Mouse (Mus musculus) midbrain, embryonic 14.5 days (tissue): ENCODE measurements around the gene Rnase9. TPM values are rescaled to one million over a fixed set of nuclear protein-coding genes. Genes with fewer than 3 reads are reported as not detected.

Experiments
- ATAC-seq: fragments of 200-750 bp; cut with Nextera tagmentation; 2 replicates; pipeline ENCODE4 v1.8.0; 2017; ENCODE audit warnings: moderate number of reproducible peaks, moderate library complexity; ENCODE audit not compliant: low FRiP score, low TSS enrichment
- DNase-seq: peaks from one replicate; pipeline ENCODE4 v3.0.0-alpha.2; 2015
- H3K27ac ChIP-seq: fragments of 300-500 bp; sonication (generic); replicated peaks from 2 replicates; pipeline ENCODE4 v1.5.1; 2014; ENCODE audit warnings: mild to moderate bottlenecking, low read depth, low read length, moderate library complexity
- H3K27me3 ChIP-seq: fragments of 300-500 bp; sonication (generic); 2 replicates; pipeline ENCODE4 v1.6.1; 2014; ENCODE audit warnings: low read length, control low read depth, mixed read lengths; ENCODE audit not compliant: control insufficient read depth, insufficient read depth
- H3K36me3 ChIP-seq: fragments of 300-500 bp; sonication (generic); 2 replicates; pipeline ENCODE4 v1.6.1; 2014; ENCODE audit warnings: low read length, control low read depth; ENCODE audit not compliant: control insufficient read depth, insufficient read depth
- H3K4me1 ChIP-seq: fragments of 300-500 bp; sonication (generic); 2 replicates; pipeline ENCODE4 v1.6.1; 2014; ENCODE audit warnings: mild to moderate bottlenecking, antibody characterized with exemption, low read length, control low read depth; ENCODE audit not compliant: control insufficient read depth, insufficient read depth
- H3K4me2 ChIP-seq: fragments of 300-500 bp; sonication (generic); 2 replicates; pipeline ENCODE4 v1.6.1; 2014; ENCODE audit warnings: mild to moderate bottlenecking, low read length, moderate library complexity
- H3K4me3 ChIP-seq: fragments of 300-500 bp; sonication (generic); replicated peaks from 2 replicates; pipeline ENCODE4 v1.5.1; 2014; ENCODE audit warnings: low read depth, low read length
- H3K9ac ChIP-seq: fragments of 300-500 bp; sonication (generic); replicated peaks from 2 replicates; pipeline ENCODE4 v1.6.1; 2014; ENCODE audit warnings: mild to moderate bottlenecking, low read length, moderate library complexity
- H3K9me3 ChIP-seq: fragments of 300-500 bp; sonication (generic); 2 replicates; pipeline ENCODE4 v1.6.1; 2016; ENCODE audit warnings: low read length, control low read depth, mixed read lengths; ENCODE audit not compliant: control insufficient read depth
- WGBS: fragments of 180-500 bp; shearing (Covaris S2); extraction: QIAGEN DNeasy Blood & Tissue Kit; methylation state at CpG from one replicate; pipeline ENCODE4 v1.1.7; 2014; 5-methylcytosine and 5-hydroxymethylcytosine counted together
- polyA plus RNA-seq: library from polyadenylated mRNA; unstranded; fragments of >200 nt; fragmentation: Nextera tagmentation; extraction: Ambion mirVana; gene quantifications from 2 replicates; pipeline ENCODE4 v1.2.1, GENCODE M21; 2014

The Rnase9 gene
- polyA plus RNA-seq, 1 experiment from 2014 or later, result not detected

DNA sequence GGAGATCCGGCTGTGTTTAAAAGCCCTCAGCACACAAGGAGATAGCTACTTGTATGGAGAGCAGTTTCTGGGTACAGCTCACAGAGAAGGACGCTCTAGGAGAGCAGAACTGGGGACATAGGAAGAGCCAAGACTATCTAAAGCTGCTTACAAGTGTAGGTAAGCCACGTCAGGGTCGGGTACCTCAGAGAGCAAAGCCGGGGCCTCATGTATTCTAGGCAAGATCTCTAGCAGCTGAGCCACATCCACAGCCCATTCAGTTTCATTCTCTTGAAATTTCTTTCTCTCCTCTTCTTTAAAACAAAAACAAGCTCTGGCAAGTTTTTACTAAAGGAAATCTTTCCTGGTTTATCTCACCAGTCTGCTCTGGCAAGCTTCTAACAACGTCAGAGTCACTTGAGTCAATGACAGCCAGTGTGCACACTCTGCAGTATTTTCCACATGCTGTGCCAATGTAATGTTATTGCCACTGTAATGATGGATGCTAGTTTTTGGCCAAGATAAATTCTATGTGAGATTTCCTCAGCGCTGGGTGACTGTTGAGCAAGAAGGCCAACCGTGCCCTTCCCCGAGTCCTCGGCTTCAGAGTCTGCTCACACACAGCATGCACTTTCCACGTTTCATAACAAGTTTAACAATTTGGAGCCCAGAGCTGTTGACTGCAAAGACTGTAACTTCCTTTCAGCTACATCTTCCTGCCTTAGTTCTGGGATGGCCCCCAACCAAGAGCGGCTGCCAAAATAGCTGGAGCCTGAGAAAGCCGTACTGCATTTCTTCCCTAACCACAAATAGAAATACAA is 33.6 kb downstream of the Rnase9 start:
- DNase-seq, result no peak

DNA sequence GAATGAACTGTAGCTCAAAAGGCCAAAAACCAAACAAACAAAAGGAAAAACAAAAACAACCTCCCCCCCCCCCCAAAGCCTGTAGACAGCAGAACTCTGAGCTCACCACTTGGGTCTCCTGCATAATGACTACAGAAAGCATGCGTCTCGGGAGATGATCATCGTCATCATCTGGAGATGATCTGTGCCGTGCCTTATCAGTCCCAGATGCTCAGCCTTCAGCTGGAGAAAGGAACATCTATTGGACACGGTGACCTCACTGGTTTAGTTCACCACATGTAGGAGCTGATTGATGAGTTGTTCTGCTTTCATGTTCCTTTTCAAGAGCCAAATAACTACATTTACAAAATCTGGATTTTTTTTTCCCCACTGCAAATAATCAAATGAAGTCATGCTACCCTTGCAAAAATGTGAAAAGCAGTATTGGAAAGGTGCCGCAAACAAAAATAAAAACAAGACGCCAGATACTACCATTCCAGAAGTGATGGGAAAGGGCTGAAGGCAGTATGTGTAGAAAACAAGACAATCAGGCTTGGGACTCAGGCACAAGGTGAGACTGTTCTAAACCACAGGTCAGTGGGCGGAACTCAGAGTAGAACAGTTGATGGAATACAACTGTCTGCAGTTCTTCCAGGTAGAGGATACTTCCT is 34.4 kb downstream of the Rnase9 start, which contains the start of gene Rnase10:
Gene Rnase10, plus strand, starts transcription at position 600 of the 650 bp plus-strand sequence.
- Histone ChIP-seq H3K4me3 (no peak within 1 kb of the TSS), H3K4me2 (no peak within 1 kb of the TSS), H3K36me3 (no peaks in the 10 kb centered on the region), H3K4me1 (no peaks in the 10 kb centered on the region), H3K9ac (no peak within 1 kb of the TSS), H3K27ac (no peak within 1 kb of the TSS), H3K27me3 (no peaks in the 10 kb centered on the region), H3K9me3 (no peaks in the 10 kb centered on the region)
- 90% methylated on average over 8 of the region's 8 CpGs for WGBS
- ATAC-seq (no peak), DNase-seq (no peak)

More for the DNA sequence above, 33.6 kb downstream of the Rnase9 start:
- Histone ChIP-seq H3K4me1 (no peaks in the 10 kb centered on the region), H3K9ac (no peak overlapping the region), H3K4me3 (no peak overlapping the region), H3K9me3 (no peaks in the 10 kb centered on the region), H3K36me3 (no peaks in the 10 kb centered on the region), H3K27ac (no peak overlapping the region), H3K27me3 (no peaks in the 10 kb centered on the region), H3K4me2 (no peak overlapping the region)
- ATAC-seq, result no peak
- 86% methylated on average over 13 of the region's 13 CpGs for WGBS

DNA sequence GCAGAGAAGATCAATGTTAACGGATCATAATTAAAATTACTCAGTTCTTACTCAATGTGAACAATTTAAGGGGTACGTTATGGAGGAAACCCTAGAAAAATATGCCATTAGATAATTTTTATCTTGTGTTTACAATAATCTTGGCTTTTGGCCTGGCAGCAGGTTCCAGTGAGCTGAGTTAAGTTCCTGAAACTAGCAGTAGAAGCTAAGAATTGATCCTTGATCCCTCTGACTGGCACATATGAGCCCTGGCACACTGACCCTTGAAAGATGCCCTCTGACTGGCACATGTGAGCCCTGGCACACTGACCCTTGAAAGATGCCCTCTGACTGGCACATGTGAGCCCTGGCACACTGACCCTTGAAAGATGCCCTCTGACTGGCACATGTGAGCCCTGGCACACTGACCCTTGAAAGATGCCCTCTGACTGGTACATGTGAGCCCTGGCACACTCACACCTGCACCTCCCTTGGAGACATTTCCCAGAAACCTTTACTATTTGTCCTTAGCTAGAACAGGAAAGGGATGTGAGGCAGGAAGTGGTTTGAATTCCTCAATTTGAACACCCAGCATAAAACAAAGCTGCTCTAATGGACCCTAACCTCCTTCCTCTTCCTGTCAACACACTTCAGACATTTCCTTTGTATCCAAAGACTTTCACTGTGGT is 43.5 kb downstream of the Rnase9 start:
- no peaks in the 10 kb centered on the region for H3K27me3 ChIP-seq
- WGBS, result 91% methylated on average over 2 of the region's 2 CpGs
- H3K4me2 ChIP-seq, result no peak overlapping the region
- no peaks in the 10 kb centered on the region for H3K4me1 ChIP-seq
- DNase-seq (no peak), ATAC-seq (no peak)
- H3K9me3 ChIP-seq, result no peaks in the 10 kb centered on the region
- H3K4me3 ChIP-seq, result no peak overlapping the region
- no peak overlapping the region for H3K9ac ChIP-seq
- H3K36me3 ChIP-seq, result no peaks in the 10 kb centered on the region
- H3K27ac ChIP-seq, result no peak overlapping the region

DNA sequence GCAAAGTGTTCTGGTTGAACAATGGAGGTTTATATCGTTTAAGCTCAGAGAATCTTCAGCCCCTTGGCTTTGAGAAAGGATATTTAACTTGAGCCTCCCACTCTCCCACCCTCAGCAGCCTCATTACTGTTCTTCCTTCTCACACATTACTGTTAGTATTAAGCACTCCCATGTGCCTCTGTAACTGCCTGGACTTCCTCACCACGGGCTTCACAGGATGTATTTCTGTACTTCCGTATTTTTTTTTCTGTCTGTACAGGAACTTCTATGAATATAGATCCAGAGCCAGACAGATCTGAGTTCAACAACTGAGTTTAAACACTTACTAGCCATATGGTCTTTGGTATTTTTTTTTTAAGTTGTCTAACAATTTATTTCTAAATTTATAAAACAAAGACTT is 44.6 kb downstream of the Rnase9 start:
- no peak for ATAC-seq
- no peak overlapping the region for H3K27ac ChIP-seq
- no peak overlapping the region for H3K4me2 ChIP-seq
- no peak for DNase-seq
- 91% methylated on average over 3 of the region's 3 CpGs for WGBS
- H3K4me1 ChIP-seq, result no peaks in the 10 kb centered on the region
- H3K36me3 ChIP-seq, result no peaks in the 10 kb centered on the region
- no peak overlapping the region for H3K4me3 ChIP-seq
- H3K9me3 ChIP-seq, result no peaks in the 10 kb centered on the region
- H3K27me3 ChIP-seq, result no peaks in the 10 kb centered on the region
- H3K9ac ChIP-seq, result no peak overlapping the region

DNA sequence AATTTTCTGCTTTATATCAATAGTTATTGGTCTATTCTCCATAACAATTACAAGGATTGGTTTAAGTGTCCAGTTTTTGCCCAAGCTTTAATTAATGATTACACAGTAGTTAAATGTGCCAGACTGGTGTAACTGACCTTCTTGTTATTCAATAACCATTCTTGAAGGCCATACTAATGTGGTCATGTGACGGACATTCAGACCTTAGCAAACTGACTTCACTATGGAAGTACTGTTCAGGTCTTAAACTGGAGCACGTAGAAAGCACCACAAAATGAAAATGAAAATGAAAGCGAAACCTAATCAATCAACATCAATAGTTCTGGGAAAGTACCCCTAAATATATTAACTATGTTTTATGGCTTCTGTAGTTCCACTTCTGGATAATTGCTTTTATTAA is 50.6 kb downstream of the Rnase9 start:
- H3K27ac ChIP-seq, result no peak overlapping the region
- H3K4me2 ChIP-seq, result no peak overlapping the region
- WGBS, result 89% methylated on average over 3 of the region's 3 CpGs
- H3K27me3 ChIP-seq, result no peaks in the 10 kb centered on the region
- H3K36me3 ChIP-seq, result no peaks in the 10 kb centered on the region
- H3K9ac ChIP-seq, result no peak overlapping the region
- no peaks in the 10 kb centered on the region for H3K4me1 ChIP-seq
- no peaks in the 10 kb centered on the region for H3K9me3 ChIP-seq
- ATAC-seq (no peak), DNase-seq (no peak)
- no peak overlapping the region for H3K4me3 ChIP-seq

Other genes starting within 250 kb of the Rnase9 start
- gene Ccnb1ip1, start 234.1 kb downstream of the Rnase9 start, polyA plus RNA-seq, result 0.15 TPM in 1 of 2 replicates, not detected in the other
- 47.9 and 51.2 TPM in 2 replicates for gene Parp2, start 234.0 kb downstream of the Rnase9 start, polyA plus RNA-seq
- 2.0 and 3.4 TPM in 2 replicates for gene Tep1, start 171.3 kb downstream of the Rnase9 start, polyA plus RNA-seq
- 0.76 and 1.4 TPM in 2 replicates for gene Klhl33, start 144.4 kb downstream of the Rnase9 start, polyA plus RNA-seq
- 110 and 116 TPM in 2 replicates for gene Osgep, start 117.0 kb downstream of the Rnase9 start, polyA plus RNA-seq
- 223 and 227 TPM in 2 replicates for gene Apex1, start 116.9 kb downstream of the Rnase9 start, polyA plus RNA-seq
- gene Pip4p1, start 111.0 kb downstream of the Rnase9 start, polyA plus RNA-seq, result 90.3 and 119 TPM in 2 replicates
- gene Pnp, start 110.8 kb downstream of the Rnase9 start, polyA plus RNA-seq, result 15.7 and 24.6 TPM in 2 replicates
- 0.95 TPM in 1 of 2 replicates, not detected in the other for gene Gm49342, start 97.4 kb downstream of the Rnase9 start, polyA plus RNA-seq
- gene Pnp2, start 85.9 kb downstream of the Rnase9 start, polyA plus RNA-seq, result 0.19 and 0.50 TPM in 2 replicates
- not detected in 2 replicates for gene Rnase10, start 34.1 kb downstream of the Rnase9 start, polyA plus RNA-seq
- gene Rnase11, start 8.3 kb upstream of the Rnase9 start, polyA plus RNA-seq, result not detected in 2 replicates
- 0.34 and 0.59 TPM in 2 replicates for gene Rnase12, start 15.8 kb upstream of the Rnase9 start, polyA plus RNA-seq
- gene Olfr750, start 32.6 kb upstream of the Rnase9 start, polyA plus RNA-seq, result 0.11 TPM in 1 of 2 replicates, not detected in the other
- 9.6 and 12.7 TPM in 2 replicates for gene Rnase4, start 49.2 kb upstream of the Rnase9 start, polyA plus RNA-seq
- gene Ang, start 49.3 kb upstream of the Rnase9 start, polyA plus RNA-seq, result 1.5 and 2.7 TPM in 2 replicates
- gene Eddm3b, start 72.6 kb upstream of the Rnase9 start, polyA plus RNA-seq, result not detected in 2 replicates
- 1.1 TPM in 1 of 2 replicates, not detected in the other for gene Rnase6, start 82.0 kb upstream of the Rnase9 start, polyA plus RNA-seq
- 0.23 TPM in 1 of 2 replicates, not detected in the other for gene Rnase1, start 104.9 kb upstream of the Rnase9 start, polyA plus RNA-seq
- gene Rnase2b, start 120.4 kb upstream of the Rnase9 start, polyA plus RNA-seq, result not detected in 2 replicates
- gene Ang2, start 157.3 kb upstream of the Rnase9 start, polyA plus RNA-seq, result not detected in 2 replicates
- not detected in 2 replicates for gene Ear14, start 161.5 kb upstream of the Rnase9 start, polyA plus RNA-seq
- not detected in 2 replicates for gene Rnase2a, start 214.2 kb upstream of the Rnase9 start, polyA plus RNA-seq